Mouse (Mus musculus) heart, adult 10 weeks (tissue): Measurements from ENCODE around the gene Mxd4. TPM values are rescaled to one million over a fixed set of nuclear protein-coding genes. Genes with fewer than 3 reads are reported as not detected.

Experiments used
- polyA plus RNA-seq: library from polyadenylated mRNA; stranded (reverse); fragments of 350-450 nt; fragmentation: Illumina TruSeq; extraction: RNeasy Lipid Tissue Mini Kit (QIAGEN cat#74804); gene quantifications from one replicate; pipeline ENCODE4 v1.2.3, GENCODE M21; 2014; ENCODE audit warnings: low read depth, low replicate concordance

The Mxd4 gene
- polyA plus RNA-seq, result 54.0 TPM

DNA sequence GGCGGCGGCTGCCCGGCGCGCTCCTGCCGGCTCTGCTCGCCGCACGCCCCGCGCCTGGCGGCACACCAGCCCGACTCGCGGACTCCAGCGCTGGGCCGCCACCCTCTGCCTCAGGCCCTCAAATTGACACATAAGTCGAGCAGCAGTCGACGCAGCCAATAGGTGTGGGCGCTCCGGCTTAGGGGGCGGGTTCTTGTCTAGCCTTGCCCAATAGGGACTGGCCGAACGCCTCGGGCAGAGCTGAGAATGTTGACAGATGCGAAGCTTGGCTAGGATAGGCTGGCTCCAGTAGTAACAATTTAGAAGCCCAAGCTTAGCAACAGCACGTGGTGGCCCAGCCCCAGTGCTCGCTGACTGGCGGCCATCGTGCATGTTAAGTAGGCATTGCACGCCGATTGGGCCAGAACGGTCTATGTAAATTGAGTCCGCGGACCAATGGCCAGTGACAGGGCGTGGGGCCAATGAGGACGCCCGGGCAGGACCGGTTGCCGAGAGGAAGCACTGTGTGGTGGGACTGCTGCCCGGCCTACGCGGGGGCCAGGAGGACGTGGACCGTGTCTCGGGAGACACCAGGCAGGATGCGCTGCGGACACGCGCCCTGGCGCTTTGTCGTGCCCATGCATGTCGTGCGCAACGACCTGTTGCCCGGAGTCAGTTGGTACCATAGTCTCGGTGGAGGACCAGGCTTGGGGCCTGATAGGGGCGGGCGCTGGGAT, at the start of gene Mxd4:
TSS of gene Mxd4 (minus strand) at position 120 of the 716 bp plus-strand sequence.

DNA sequence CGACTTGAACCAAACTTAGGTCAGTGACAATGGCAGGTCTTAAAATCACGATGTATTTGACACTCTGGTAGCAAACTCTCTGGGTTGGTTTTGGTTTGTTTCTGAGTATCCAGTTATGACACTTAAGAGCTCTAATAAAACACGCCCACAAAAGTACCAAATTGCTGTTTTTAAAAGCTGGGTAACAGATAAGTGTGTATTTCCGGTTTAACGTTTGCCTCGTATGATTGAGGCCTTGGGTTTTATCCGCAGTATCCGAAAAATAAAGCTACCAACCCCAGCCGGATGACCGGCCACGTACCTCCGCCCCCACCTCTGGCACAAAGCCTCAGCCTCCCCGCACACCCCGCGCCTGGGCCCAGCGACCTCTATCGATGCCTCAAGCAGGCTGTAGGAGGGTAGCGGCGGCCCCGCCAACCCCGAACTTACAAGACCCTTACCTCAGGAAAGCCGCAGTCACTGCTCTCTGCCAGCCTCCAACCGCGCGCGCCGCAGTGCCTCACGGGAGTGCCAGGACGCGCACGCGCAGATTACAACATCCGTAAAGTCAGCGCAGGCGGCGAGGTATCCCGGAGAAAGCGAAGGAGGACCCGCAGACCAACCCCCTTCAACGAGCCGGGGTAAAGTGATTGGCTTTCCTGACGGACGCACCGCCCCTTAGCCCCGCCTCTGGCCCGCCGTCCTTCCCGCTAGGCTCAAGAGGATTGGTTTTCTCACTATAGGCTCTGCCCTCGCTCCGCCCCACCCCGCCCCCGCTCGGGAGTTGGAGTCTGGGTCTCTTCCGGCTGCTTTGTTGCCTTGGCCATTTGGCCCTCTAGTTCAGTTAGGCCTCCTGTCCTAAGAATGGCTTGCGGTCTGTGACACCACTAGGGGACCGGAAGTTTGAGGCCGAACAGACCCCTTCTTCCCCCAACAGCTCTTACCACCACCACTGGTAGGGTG, 18.3 kb downstream of the Mxd4 start, which contains the start of the genes Poln and Haus3:
TSS of gene Poln (minus strand) at position 499 of the 942 bp plus-strand sequence.
TSS of gene Haus3 (minus strand) at position 578 of the 942 bp plus-strand sequence.

Other genes starting within 250 kb of the Mxd4 start
- 2.5 TPM for gene Gm1673, start 204.3 kb downstream of the Mxd4 start, polyA plus RNA-seq
- gene Nat8l, start 191.7 kb downstream of the Mxd4 start, polyA plus RNA-seq, result 1.8 TPM
- 4.8 TPM for gene Poln, start 18.3 kb downstream of the Mxd4 start, polyA plus RNA-seq
- gene Haus3, start 18.2 kb downstream of the Mxd4 start, polyA plus RNA-seq, result 5.5 TPM
- 0.71 TPM for gene Zfyve28, start 100.7 kb upstream of the Mxd4 start, polyA plus RNA-seq
- gene Cfap99, start 100.9 kb upstream of the Mxd4 start, polyA plus RNA-seq, result not detected
- gene Rnf4, start 148.6 kb upstream of the Mxd4 start, polyA plus RNA-seq, result 29.3 TPM
- 12.8 TPM for gene Fam193a, start 182.2 kb upstream of the Mxd4 start, polyA plus RNA-seq